Mouse (Mus musculus) liver, embryonic 15.5 days (tissue): ENCODE results near the gene Wdr25. TPM values are rescaled to one million over a fixed set of nuclear protein-coding genes. Genes with fewer than 3 reads are reported as not detected.
A peak's percentile ranks its signal among the peaks of the same experiment; 100 is the strongest.

ENCODE experiments used
- ATAC-seq: fragments of 200-750 bp; cut with Nextera tagmentation; 2 replicates; pipeline ENCODE4 v1.8.0; 2017; ENCODE audit warnings: moderate number of reproducible peaks, mild to moderate bottlenecking, moderate library complexity; ENCODE audit not compliant: insufficient read depth
- H3K27ac ChIP-seq: fragments of 300-500 bp; sonication (generic); replicated peaks from 2 replicates; pipeline ENCODE4 v1.5.1; 2015; ENCODE audit warnings: mild to moderate bottlenecking, inconsistent platforms
- H3K27me3 ChIP-seq: fragments of 300-500 bp; sonication (generic); 2 replicates; pipeline ENCODE4 v1.6.1; 2015; ENCODE audit warnings: mild to moderate bottlenecking, inconsistent platforms
- H3K36me3 ChIP-seq: fragments of 300-500 bp; sonication (generic); replicated peaks from 2 replicates; pipeline ENCODE4 v1.6.1; 2015; ENCODE audit warnings: moderate library complexity, mild to moderate bottlenecking, inconsistent platforms
- H3K4me1 ChIP-seq: fragments of 300-500 bp; sonication (generic); replicated peaks from 2 replicates; pipeline ENCODE4 v1.6.1; 2015; ENCODE audit warnings: inconsistent platforms
- H3K4me2 ChIP-seq: fragments of 300-500 bp; sonication (generic); 2 replicates; pipeline ENCODE4 v1.6.1; 2015; ENCODE audit warnings: moderate library complexity, mild to moderate bottlenecking, inconsistent platforms
- H3K4me3 ChIP-seq: fragments of 300-500 bp; sonication (generic); replicated peaks from 2 replicates; pipeline ENCODE4 v1.5.1; 2015; ENCODE audit warnings: mild to moderate bottlenecking, inconsistent platforms
- H3K9ac ChIP-seq: fragments of 300-500 bp; sonication (generic); 2 replicates; pipeline ENCODE4 v1.6.1; 2015; ENCODE audit warnings: moderate library complexity, mild to moderate bottlenecking, inconsistent platforms
- H3K9me3 ChIP-seq: fragments of 300-500 bp; sonication (generic); replicated peaks from 2 replicates; pipeline ENCODE4 v1.6.1; 2016; ENCODE audit warnings: inconsistent platforms
- WGBS: fragments of 180-500 bp; shearing (Covaris S2); methylation state at CpG from one replicate; pipeline ENCODE4 v1.1.7; 2015; ENCODE audit warnings: mixed read lengths; ENCODE audit not compliant: insufficient replicate concordance; 5-methylcytosine and 5-hydroxymethylcytosine counted together
- polyA plus RNA-seq: library from polyadenylated mRNA; unstranded; fragments of >200 nt; fragmentation: Nextera tagmentation; extraction: Ambion mirVana; gene quantifications from 2 replicates; pipeline ENCODE4 v1.2.1, GENCODE M21; 2015

Wdr25 gene
- polyA plus RNA-seq, 1 experiment from 2014 or later: 2.4 TPM

DNA sequence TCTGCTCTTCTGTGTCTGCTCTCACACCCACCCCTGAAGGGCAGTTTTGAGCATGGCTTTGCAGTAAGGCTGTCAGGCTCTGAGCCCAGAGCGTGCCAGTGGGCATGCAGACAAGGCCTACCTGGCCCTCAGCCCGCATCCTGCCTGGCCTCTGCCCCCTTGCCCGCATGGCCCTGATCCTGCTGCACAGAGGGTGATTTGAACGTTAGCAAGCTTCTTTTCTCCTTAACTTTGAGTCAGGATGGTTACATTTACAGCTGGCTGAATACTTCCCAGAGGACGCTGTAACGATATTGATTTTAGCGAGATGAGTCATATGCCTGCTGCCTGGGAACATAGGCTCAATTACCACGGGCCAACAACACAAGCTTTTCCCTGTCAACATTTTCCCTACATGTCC lies 91.0 kb downstream of the Wdr25 start:
- H3K36me3 ChIP-seq: no peaks in the 10 kb centered on the region
- H3K4me2 ChIP-seq: no peak overlapping the region
- H3K9ac ChIP-seq: no peak overlapping the region
- ATAC-seq: no peak
- 64% methylated on average over 8 of the region's 8 CpGs for WGBS
- no peak overlapping the region for H3K4me3 ChIP-seq
- H3K9me3 ChIP-seq: no peaks in the 10 kb centered on the region
- no peaks in the 10 kb centered on the region for H3K4me1 ChIP-seq
- no peak overlapping the region for H3K27ac ChIP-seq
- no peaks in the 10 kb centered on the region; the same call in 1 of the 2 replicates for H3K27me3 ChIP-seq

DNA sequence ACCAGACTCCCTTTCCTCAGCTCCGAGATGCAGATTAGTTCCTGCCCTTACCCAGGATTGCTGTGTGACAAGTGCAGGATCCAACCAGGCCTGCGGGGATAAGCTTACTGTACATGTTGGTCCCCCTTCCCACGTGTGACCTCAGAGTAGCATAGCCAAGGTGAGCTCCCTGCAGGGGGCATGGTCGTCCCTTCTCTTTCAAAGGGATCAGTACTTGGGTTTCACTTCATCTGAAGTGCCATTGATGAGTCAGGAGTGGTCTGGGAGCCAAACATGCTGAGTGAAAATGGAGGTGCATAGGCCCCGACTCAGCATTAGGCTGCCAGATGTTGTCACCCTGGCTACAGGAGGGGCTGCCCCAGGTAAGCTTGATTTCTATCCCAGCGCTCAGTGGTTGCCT lies 91.6 kb downstream of the Wdr25 start:
- Histone ChIP-seq H3K9ac (no peak overlapping the region), H3K4me1 (no peaks in the 10 kb centered on the region), H3K4me3 (no peak overlapping the region), H3K27me3 (no peaks in the 10 kb centered on the region; the same call in 1 of the 2 replicates), H3K4me2 (no peak overlapping the region), H3K9me3 (no peaks in the 10 kb centered on the region), H3K36me3 (no peaks in the 10 kb centered on the region), H3K27ac (no peak overlapping the region)
- 62% methylated on average over 6 of the region's 6 CpGs for WGBS
- ATAC-seq: no peak

DNA sequence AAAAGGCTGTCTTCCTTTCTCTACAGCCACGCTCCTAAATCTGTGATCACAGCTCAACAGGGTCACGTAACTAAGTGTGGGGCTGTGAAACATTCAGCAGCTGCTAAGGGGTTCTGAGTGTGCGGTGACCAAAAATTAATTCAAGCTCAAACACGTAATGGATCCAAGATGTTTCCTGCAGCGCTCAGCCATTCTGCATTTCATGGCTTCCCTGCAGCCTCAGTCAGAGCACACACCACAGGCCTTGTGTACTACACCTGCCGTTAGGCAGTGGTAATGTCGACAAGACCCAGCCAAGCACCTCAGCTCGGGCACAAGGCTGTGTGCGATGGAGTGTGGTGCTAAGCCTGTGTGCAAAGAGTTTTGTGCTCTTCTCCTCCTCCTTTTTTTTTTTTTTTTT lies 94.0 kb downstream of the Wdr25 start:
- Histone ChIP-seq H3K27me3 (no peaks in the 10 kb centered on the region), H3K9me3 (no peaks in the 10 kb centered on the region), H3K27ac (no peak overlapping the region), H3K9ac (no peak overlapping the region), H3K36me3 (no peaks in the 10 kb centered on the region), H3K4me3 (no peak overlapping the region), H3K4me1 (no peaks in the 10 kb centered on the region), H3K4me2 (no peak overlapping the region)
- ATAC-seq: no peak
- 81% methylated on average over 9 of the region's 9 CpGs for WGBS

DNA sequence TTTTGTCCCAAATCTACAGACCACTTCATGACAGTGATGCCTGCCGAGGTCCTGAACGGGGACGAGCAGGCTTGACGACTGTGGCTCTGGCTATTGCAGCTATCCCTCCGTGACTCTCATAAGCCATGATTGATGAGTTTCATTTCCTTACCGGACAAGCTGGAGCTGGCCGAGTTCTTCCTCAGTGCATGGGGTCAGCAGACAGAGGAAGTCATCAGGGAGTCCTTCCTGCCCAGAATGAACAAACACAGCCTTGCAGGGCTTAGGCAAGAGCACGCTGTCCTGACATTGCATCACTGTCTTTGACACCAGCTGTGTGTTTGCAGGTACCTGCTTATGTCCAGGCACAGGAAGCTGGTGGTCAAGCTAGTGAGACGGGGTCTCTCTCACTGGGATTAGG lies 97.0 kb downstream of the Wdr25 start:
- Histone ChIP-seq H3K4me2 (no peak overlapping the region), H3K36me3 (no peaks in the 10 kb centered on the region), H3K9me3 (no peaks in the 10 kb centered on the region), H3K4me1 (no peaks in the 10 kb centered on the region), H3K9ac (no peak overlapping the region), H3K27me3 (no peaks in the 10 kb centered on the region), H3K4me3 (no peak overlapping the region), H3K27ac (no peak overlapping the region)
- peak; percentile 34; the same call in 1 of the 2 replicates for ATAC-seq
- WGBS: 12% methylated on average over 9 of the region's 9 CpGs

DNA sequence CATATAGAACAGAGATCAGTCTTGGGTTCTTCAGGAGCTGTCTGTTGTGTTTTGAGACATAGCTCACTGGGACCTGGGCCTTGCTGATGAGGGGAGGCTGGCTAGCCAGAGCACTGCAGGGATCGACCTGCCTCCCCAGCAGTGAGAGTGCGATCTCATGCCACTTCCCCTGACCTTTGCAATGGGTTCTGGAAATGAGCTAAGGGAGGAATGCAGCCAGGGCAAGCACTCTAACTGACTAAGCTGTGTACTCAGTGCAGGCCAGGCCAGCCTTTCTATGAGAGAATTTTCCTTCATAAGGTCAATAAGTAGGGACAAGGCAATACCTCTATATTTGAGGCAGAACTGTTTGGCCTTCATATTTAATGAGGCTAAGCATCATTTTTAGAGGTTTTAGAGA lies 99.6 kb downstream of the Wdr25 start:
- Histone ChIP-seq H3K9ac (no peak overlapping the region), H3K9me3 (no peaks in the 10 kb centered on the region), H3K27ac (no peak overlapping the region), H3K36me3 (no peaks in the 10 kb centered on the region), H3K4me3 (no peak overlapping the region), H3K4me1 (no peaks in the 10 kb centered on the region), H3K4me2 (no peak overlapping the region), H3K27me3 (no peaks in the 10 kb centered on the region)
- ATAC-seq: no peak
- 55% methylated on average over 2 of the region's 2 CpGs for WGBS

DNA sequence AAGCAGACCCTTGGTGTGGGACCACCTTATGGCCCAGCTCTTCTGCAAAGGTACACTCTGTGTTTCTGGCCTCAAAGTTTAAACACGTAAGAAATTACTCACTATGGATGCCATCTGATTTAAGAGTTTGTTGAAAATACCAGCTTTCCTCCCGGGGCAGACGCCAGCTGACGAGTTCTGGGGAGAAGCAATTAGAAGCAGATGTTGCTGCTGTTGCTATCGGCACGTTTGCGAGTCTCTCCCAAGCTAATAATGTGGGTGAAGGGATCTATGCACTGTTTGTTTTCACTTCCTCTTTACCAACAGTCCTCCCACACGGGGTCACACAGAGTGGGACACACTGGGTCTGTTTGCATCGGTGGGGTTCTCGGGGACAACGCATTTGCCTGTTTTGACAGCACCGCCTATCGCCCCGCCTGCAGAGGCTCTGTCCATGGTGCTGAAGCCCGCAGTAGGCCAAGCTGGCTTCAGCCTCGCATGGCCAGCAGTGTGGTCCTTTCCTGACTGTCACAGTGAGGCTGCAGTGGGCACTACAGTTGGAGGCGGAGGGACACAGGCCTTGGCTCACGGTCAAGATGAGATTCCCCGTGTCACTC lies 101.1 kb downstream of the Wdr25 start:
- H3K27ac ChIP-seq: no peak overlapping the region
- no peaks in the 10 kb centered on the region for H3K4me1 ChIP-seq
- H3K27me3 ChIP-seq: no peaks in the 10 kb centered on the region
- no peaks in the 10 kb centered on the region for H3K36me3 ChIP-seq
- H3K4me2 ChIP-seq: peak overlapping the region; percentile 33; the same call in 1 of the 2 replicates
- 7% methylated on average over 19 of the region's 19 CpGs for WGBS
- no peak overlapping the region for H3K9ac ChIP-seq
- H3K9me3 ChIP-seq: no peaks in the 10 kb centered on the region
- H3K4me3 ChIP-seq: no peak overlapping the region
- ATAC-seq: no peak

DNA sequence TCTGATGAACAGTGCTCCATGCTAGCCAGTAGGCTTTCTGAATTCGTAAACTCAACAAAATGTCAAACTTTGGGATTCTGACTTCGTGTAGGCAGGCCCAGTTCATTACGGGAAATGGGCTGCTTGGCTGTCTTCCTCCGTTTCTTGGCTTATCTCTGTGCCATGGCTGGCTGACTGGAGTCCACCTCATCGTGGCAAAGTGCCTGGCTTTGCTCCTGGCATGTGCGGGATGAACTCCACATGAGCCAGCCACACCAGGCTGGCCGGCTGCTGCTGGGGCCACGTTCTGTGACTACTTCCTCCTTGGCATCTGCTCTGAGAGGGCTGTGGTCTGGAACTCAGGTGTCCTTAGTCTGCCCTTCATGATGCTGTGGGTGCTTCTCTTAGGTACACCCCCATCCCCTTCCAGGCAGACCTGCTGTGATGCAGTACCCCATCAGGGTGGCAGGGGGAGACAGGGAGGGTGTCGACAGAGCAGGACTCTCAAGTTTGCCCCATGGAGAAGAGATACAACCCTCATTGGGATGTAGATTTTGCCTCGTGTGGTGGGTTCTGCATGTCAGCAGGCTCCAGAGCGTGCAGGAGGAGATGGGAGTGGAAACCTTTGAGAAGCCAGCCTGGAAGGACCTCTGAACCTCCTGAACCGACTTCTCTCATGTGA lies 102.7 kb downstream of the Wdr25 start:
- no peak overlapping the region for H3K4me2 ChIP-seq
- no peak overlapping the region for H3K4me3 ChIP-seq
- no peaks in the 10 kb centered on the region for H3K36me3 ChIP-seq
- H3K9me3 ChIP-seq: no peaks in the 10 kb centered on the region
- no peak overlapping the region for H3K27ac ChIP-seq
- H3K9ac ChIP-seq: no peak overlapping the region
- ATAC-seq: no peak
- WGBS: 52% methylated on average over 12 of the region's 12 CpGs
- H3K4me1 ChIP-seq: no peaks in the 10 kb centered on the region
- no peaks in the 10 kb centered on the region for H3K27me3 ChIP-seq

DNA sequence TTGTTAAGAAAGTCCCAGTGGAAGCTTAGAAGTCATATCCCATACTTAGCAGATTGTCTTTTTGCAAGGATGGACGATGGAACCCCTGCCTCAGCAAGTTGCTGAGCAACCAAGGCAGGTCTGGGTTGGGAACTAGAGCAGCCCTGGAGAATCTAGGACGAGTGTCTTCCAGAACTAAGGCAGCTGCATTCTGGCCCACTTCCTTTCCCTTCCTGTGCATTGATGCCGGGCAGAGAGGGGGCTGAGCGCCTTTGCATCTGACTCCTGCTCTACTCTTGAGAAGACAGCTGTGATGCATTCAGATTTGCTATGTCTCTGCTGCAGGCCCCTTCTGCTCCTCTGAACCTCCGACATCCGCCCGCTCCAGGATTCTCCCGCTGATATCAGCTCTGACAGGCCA lies 103.8 kb downstream of the Wdr25 start:
- WGBS: 67% methylated on average over 8 of the region's 8 CpGs

DNA sequence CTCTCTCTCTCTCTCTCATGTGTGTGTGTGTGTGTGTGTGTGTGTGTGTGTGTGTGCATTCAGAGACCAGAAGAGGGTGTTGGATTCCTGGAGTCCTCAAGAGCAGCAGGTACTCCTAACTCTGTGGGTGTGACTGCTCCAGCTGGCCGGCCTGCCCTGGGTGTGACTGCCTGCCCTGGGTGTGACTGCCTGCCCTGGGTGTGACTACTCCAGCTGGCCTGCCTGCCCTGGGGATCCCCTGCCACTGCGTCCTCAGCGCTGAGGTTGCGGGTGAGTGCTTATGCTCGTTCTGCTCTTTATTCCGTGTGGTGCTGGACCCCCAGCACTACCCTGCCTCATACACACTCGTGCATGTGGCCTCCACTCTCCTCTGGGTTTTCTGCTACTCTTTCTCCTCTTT lies 109.5 kb downstream of the Wdr25 start:
- no peaks in the 10 kb centered on the region for H3K9me3 ChIP-seq
- no peak overlapping the region for H3K4me3 ChIP-seq
- no peak overlapping the region for H3K27ac ChIP-seq
- H3K4me1 ChIP-seq: no peaks in the 10 kb centered on the region
- H3K4me2 ChIP-seq: no peak overlapping the region
- H3K27me3 ChIP-seq: no peaks in the 10 kb centered on the region
- WGBS: 63% methylated on average over 7 of the region's 7 CpGs
- no peak for ATAC-seq
- no peak overlapping the region for H3K9ac ChIP-seq
- H3K36me3 ChIP-seq: no peaks in the 10 kb centered on the region

More for the DNA sequence above, 103.8 kb downstream of the Wdr25 start:
- Histone ChIP-seq H3K4me3 (no peak overlapping the region), H3K4me1 (no peaks in the 10 kb centered on the region), H3K9me3 (no peaks in the 10 kb centered on the region), H3K27ac (no peak overlapping the region), H3K27me3 (no peaks in the 10 kb centered on the region), H3K4me2 (no peak overlapping the region), H3K9ac (no peak overlapping the region), H3K36me3 (no peaks in the 10 kb centered on the region)
- no peak for ATAC-seq

DNA sequence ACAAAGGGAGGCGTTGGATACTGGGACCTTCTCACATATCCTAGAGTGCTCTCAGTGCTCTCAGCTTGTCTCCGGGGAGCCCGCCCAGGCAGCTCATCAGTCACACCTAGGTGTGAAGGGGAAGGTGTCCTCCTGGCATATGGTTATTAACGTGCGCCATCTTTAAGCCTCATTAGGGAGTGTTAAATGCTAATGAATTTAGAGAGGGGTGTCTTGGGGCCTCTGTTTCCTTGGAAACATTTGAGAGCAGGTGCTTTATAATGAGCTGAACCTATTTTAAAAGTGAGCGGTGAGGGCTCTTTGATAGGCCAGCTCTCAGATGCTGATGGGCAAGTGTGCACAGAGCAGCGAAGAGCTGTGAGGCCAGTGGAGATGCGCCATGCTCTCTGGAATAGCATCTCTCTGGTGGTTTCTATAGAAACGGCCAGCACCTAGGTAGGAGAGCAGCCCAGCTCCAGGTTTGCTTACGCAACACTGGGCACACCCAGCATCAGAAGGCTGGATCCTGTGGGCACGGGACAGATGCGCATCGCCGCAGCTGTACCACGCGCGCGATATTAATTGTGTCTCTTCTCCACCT lies 116.7 kb downstream of the Wdr25 start:
- ATAC-seq: no peak
- no peaks in the 10 kb centered on the region for H3K9me3 ChIP-seq
- H3K4me3 ChIP-seq: no peak overlapping the region

DNA sequence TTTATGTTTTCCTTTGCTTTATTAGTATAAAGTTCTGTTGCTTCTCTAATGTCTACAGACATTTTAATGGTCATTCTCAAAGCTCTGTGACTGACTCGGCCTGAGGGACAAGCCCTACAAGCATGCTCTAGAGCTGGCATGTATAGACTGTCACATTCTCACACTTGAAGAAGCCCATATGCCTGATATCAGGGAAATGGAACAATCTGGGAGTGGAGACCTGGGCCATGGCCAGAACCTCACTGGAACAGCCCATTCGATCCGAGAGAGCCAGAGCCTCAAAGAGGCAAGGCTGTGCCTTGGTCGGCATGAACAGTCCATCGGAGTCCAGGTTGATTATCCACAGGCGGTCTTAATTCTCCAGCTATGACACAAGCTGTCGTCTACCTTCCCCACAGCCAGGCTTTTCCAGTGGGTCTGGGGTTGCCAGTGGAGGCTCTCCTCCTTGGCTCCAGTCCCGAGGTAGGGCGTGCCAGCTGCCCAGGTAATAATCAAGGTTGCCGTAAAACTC lies 128.8 kb downstream of the Wdr25 start:
- no peaks in the 10 kb centered on the region for H3K36me3 ChIP-seq

More for the DNA sequence above, 116.7 kb downstream of the Wdr25 start:
- H3K9ac ChIP-seq: no peak overlapping the region
- H3K27ac ChIP-seq: no peak overlapping the region
- H3K36me3 ChIP-seq: no peaks in the 10 kb centered on the region
- 78% methylated on average over 18 of the region's 18 CpGs for WGBS
- no peaks in the 10 kb centered on the region for H3K27me3 ChIP-seq
- H3K4me2 ChIP-seq: no peak overlapping the region
- H3K4me1 ChIP-seq: no peaks in the 10 kb centered on the region

More for the DNA sequence above, 128.8 kb downstream of the Wdr25 start:
- Histone ChIP-seq H3K9ac (no peak overlapping the region), H3K4me1 (no peaks in the 10 kb centered on the region), H3K27me3 (no peaks in the 10 kb centered on the region), H3K9me3 (no peaks in the 10 kb centered on the region), H3K27ac (no peak overlapping the region), H3K4me2 (no peak overlapping the region), H3K4me3 (no peak overlapping the region)
- 67% methylated on average over 10 of the region's 10 CpGs for WGBS
- ATAC-seq: no peak
